Mouse (Mus musculus) liver, embryonic 16.5 days (tissue): Measurements from ENCODE around the gene Ngp. TPM values are rescaled to one million over a fixed set of nuclear protein-coding genes. Genes with fewer than 3 reads are reported as not detected.

Experiments
- ATAC-seq: fragments of 200-750 bp; cut with Nextera tagmentation; 2 replicates; pipeline ENCODE4 v1.8.0; 2017; ENCODE audit warnings: low read depth, mild to moderate bottlenecking, moderate number of reproducible peaks, moderate library complexity
- H3K27ac ChIP-seq: fragments of 300-500 bp; sonication (generic); 2 replicates; pipeline ENCODE4 v1.5.1; 2014; ENCODE audit warnings: mild to moderate bottlenecking, low read length
- H3K27me3 ChIP-seq: fragments of 300-500 bp; sonication (generic); 2 replicates; pipeline ENCODE4 v1.6.1; 2014; ENCODE audit warnings: low read depth, low read length, mixed read lengths; ENCODE audit not compliant: control insufficient read depth, insufficient read depth
- H3K36me3 ChIP-seq: fragments of 300-500 bp; sonication (generic); 2 replicates; pipeline ENCODE4 v1.6.1; 2014; ENCODE audit warnings: mild to moderate bottlenecking; ENCODE audit not compliant: control insufficient read depth, insufficient read depth
- H3K4me1 ChIP-seq: fragments of 300-500 bp; sonication (generic); 2 replicates; pipeline ENCODE4 v1.6.1; 2014; ENCODE audit warnings: low read depth, low read length, mixed read lengths; ENCODE audit not compliant: control insufficient read depth
- H3K4me2 ChIP-seq: fragments of 300-500 bp; sonication (generic); 2 replicates; pipeline ENCODE4 v1.6.1; 2014; ENCODE audit warnings: low read depth, low read length, mixed read lengths
- H3K4me3 ChIP-seq: fragments of 300-500 bp; sonication (generic); 2 replicates; pipeline ENCODE4 v1.5.1; 2014; ENCODE audit warnings: low read depth, mild to moderate bottlenecking, low read length
- H3K9ac ChIP-seq: fragments of 300-500 bp; sonication (generic); 2 replicates; pipeline ENCODE4 v1.6.1; 2014; ENCODE audit warnings: low read depth, low read length
- H3K9me3 ChIP-seq: fragments of 300-500 bp; sonication (generic); replicated peaks from 2 replicates; pipeline ENCODE4 v1.6.1; 2016; ENCODE audit warnings: low read length; ENCODE audit not compliant: control insufficient read depth
- WGBS: fragments of 180-500 bp; shearing (Covaris S2); extraction: QIAGEN DNeasy Blood & Tissue Kit; methylation state at CpG from one replicate; pipeline ENCODE4 v1.1.7; 2014; ENCODE audit not compliant: insufficient replicate concordance; 5-methylcytosine and 5-hydroxymethylcytosine counted together
- polyA plus RNA-seq: library from polyadenylated mRNA; unstranded; fragments of >200 nt; fragmentation: Nextera tagmentation; extraction: Ambion mirVana; gene quantifications from 2 replicates; pipeline ENCODE4 v1.2.1, GENCODE M21; 2015

The Ngp gene
- polyA plus RNA-seq, 1 experiment from 2014 or later = 721 TPM

- ATAC-seq = peak; percentile 32
- Histone ChIP-seq H3K27me3 (no peaks in the 10 kb centered on the region), H3K4me1 (no peaks in the 10 kb centered on the region; the same call in 1 of the 2 replicates), H3K4me2 (no peak overlapping the region), H3K9me3 (no peaks in the 10 kb centered on the region), H3K9ac (no peak overlapping the region), H3K36me3 (no peaks in the 10 kb centered on the region), H3K27ac (no peak overlapping the region), H3K4me3 (no peak overlapping the region)
- WGBS = 15% methylated on average over 11 of the region's 11 CpGs
These were observed 29.5 kb downstream of the Ngp start for GRCm38 (mm10) chr9:110448857-110449617.

- H3K4me1 ChIP-seq = no peaks in the 10 kb centered on the region; the same call in 1 of the 2 replicates
- WGBS = 33% methylated on average over 3 of the region's 3 CpGs
- H3K9me3 ChIP-seq = no peaks in the 10 kb centered on the region
- ATAC-seq = no peak
- no peaks in the 10 kb centered on the region for H3K27me3 ChIP-seq
- no peaks in the 10 kb centered on the region for H3K36me3 ChIP-seq
- H3K27ac ChIP-seq = no peak overlapping the region
- no peak overlapping the region for H3K9ac ChIP-seq
- H3K4me3 ChIP-seq = no peak overlapping the region
- no peak overlapping the region for H3K4me2 ChIP-seq
These were observed 33.0 kb downstream of the Ngp start for GRCm38 (mm10) chr9:110452523-110452922.

- Histone ChIP-seq H3K4me3 (no peak overlapping the region), H3K27ac (no peak overlapping the region), H3K9ac (no peak overlapping the region), H3K4me2 (no peak overlapping the region), H3K4me1 (peaks cover 7% of the 10 kb centered on the region; the same call in 1 of the 2 replicates), H3K27me3 (no peaks in the 10 kb centered on the region), H3K9me3 (no peaks in the 10 kb centered on the region), H3K36me3 (no peaks in the 10 kb centered on the region)
- ATAC-seq = no peak
- WGBS = 62% methylated on average over 3 of the region's 3 CpGs
These were observed 38.4 kb downstream of the Ngp start for GRCm38 (mm10) chr9:110457926-110458325.

DNA sequence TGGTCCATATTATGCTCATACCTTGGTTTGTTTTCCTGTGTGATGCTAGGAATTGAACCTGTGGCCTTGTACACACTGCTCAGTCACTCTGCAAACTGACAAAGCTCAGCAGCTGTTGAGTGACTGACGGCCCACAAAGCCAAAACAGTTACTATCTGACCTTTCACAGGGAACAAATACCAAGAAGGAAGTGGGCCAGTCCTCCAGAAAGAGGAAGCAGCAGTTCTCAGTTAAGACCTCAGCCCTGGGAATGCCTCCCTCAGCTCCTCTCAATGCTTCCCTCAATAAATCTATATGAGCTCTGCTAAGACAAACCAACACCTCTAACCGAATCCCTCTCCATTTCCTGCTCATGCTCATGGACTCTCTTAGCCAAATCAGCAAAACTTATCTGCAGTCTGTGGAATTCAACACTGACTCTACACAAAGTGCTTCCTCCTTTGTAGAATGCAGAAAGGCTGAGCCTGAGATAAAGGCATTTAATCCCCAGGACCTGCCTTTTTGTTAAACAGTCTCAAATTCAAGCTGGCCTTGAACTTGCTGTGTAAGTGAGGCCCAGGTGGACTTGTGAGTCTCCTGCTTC is 39.7 kb downstream of the Ngp start:
- H3K27me3 ChIP-seq = no peaks in the 10 kb centered on the region
- 4% methylated on average over 2 of the region's 2 CpGs for WGBS
- ATAC-seq = peak; percentile 69
- no peak overlapping the region for H3K4me2 ChIP-seq
- H3K4me3 ChIP-seq = no peak overlapping the region
- H3K9ac ChIP-seq = no peak overlapping the region
- no peaks in the 10 kb centered on the region for H3K36me3 ChIP-seq
- peaks cover 7% of the 10 kb centered on the region; the same call in 1 of the 2 replicates for H3K4me1 ChIP-seq
- H3K9me3 ChIP-seq = no peaks in the 10 kb centered on the region
- peak overlapping the region; percentile 79 for H3K27ac ChIP-seq

GRCm38 (mm10) chr9:110460884-110461815 is 41.6 kb downstream of the Ngp start:
- no peak overlapping the region for H3K4me2 ChIP-seq
- peaks cover 7% of the 10 kb centered on the region; the same call in 1 of the 2 replicates for H3K4me1 ChIP-seq
- H3K27ac ChIP-seq = no peak overlapping the region
- no peak overlapping the region for H3K4me3 ChIP-seq
- 27% methylated on average over 18 of the region's 18 CpGs for WGBS
- no peaks in the 10 kb centered on the region for H3K9me3 ChIP-seq
- no peak overlapping the region for H3K9ac ChIP-seq
- H3K36me3 ChIP-seq = no peaks in the 10 kb centered on the region
- ATAC-seq = no peak
- no peaks in the 10 kb centered on the region for H3K27me3 ChIP-seq

- H3K4me3 ChIP-seq = no peak overlapping the region
- no peaks in the 10 kb centered on the region for H3K9me3 ChIP-seq
- no peaks in the 10 kb centered on the region for H3K27me3 ChIP-seq
- ATAC-seq = no peak
- H3K4me2 ChIP-seq = no peak overlapping the region
- no peak overlapping the region for H3K9ac ChIP-seq
- H3K27ac ChIP-seq = no peak overlapping the region
- WGBS = 56% methylated on average over 7 of the region's 7 CpGs
- H3K36me3 ChIP-seq = no peaks in the 10 kb centered on the region
- H3K4me1 ChIP-seq = peaks cover 7% of the 10 kb centered on the region; the same call in 1 of the 2 replicates
These were observed 42.8 kb downstream of the Ngp start for GRCm38 (mm10) chr9:110462321-110462720.

DNA sequence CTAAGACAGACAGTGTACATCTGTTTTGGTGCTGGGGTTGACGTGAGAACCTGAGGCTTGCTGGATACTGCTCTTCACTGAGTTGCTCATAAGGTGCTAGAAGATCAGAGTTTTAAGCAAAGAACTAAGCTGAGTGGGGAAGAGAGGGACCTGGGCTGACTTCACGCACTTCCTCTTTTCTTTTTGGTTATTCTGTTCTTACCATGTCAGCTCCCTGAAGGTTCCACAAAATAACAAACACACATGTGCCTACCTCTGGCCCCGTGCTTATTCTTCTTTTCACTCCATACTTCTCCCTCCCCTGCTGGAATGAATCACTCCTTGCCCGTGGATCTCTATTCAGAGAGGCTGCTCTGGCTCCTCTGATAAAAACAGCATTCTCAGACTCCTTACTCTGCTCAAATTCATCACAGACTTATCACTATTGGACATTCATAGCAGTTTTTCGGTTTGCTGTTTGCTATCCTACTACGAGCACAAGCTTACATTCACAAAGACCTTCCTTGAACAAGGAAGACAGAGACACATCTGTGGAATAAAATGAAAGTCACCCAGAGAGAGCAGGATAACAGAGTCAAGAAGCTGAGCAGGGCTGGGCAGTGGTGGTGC is 44.5 kb downstream of the Ngp start:
- Histone ChIP-seq H3K36me3 (no peaks in the 10 kb centered on the region), H3K27me3 (no peaks in the 10 kb centered on the region), H3K9me3 (no peaks in the 10 kb centered on the region), H3K9ac (no peak overlapping the region), H3K4me2 (no peak overlapping the region), H3K4me3 (no peak overlapping the region), H3K4me1 (peaks cover 7% of the 10 kb centered on the region; the same call in 1 of the 2 replicates), H3K27ac (no peak overlapping the region)
- ATAC-seq = no peak
- WGBS = 26% methylated on average over 6 of the region's 6 CpGs

GRCm38 (mm10) chr9:110465336-110465735 is 45.8 kb downstream of the Ngp start:
- ATAC-seq = no peak
- no peaks in the 10 kb centered on the region for H3K9me3 ChIP-seq
- WGBS = 70% methylated on average over 6 of the region's 6 CpGs
- no peaks in the 10 kb centered on the region for H3K36me3 ChIP-seq
- no peak overlapping the region for H3K4me3 ChIP-seq
- H3K9ac ChIP-seq = no peak overlapping the region
- H3K27me3 ChIP-seq = no peaks in the 10 kb centered on the region
- H3K4me1 ChIP-seq = peaks cover 7% of the 10 kb centered on the region; the same call in 1 of the 2 replicates
- H3K4me2 ChIP-seq = no peak overlapping the region
- H3K27ac ChIP-seq = no peak overlapping the region
